Mouse (Mus musculus): ENCODE data around the gene Vars2.

DNA sequence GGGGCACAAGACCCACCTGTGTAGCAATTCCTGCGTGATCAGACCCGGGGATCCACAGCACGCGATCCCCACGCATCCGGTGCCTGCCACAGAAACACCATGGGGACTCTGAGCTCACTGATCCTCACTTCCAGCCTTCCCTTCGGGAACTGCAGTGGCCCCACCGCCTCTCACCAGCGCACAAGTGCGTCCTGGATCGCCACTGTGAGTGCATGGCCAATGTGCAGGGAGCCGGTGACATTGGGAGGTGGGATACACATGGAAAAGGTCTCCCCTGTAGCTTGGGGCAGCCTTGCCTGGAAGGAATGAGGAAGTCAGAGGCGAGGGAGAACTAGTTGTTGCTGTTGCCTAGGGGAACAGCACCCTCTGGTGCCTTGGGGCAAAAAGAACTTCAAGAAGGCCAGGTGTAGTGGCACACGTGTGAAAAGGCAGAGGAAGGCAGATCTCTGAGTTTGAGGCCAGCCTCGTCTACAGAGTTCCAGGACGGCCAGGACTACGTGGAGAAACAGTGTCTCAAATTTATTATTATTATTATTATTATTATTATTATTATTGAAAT is 1.4 kb downstream of the Vars2 start:
- TF ChIP-seq CTCF (conservative IDR thresholded peaks at IDR 0.05; ENCODE audit: low read length) (peak; percentile 13; the same call in 1 of the 2 replicates), NANOG (IDR thresholded peaks at IDR 0.05; ENCODE audit: borderline replicate concordance, low read length) (no peak)
